Mouse (Mus musculus): ENCODE data around the gene Rab36. TPM values are rescaled to one million over a fixed set of nuclear protein-coding genes. Genes with fewer than 3 reads are reported as not detected.

Gene Rab36
- polyA plus RNA-seq, 1 experiment from 2014 or later, result 1.9 TPM

- Histone ChIP-seq H3K4me3 (ENCODE audit: low read depth, low read length) (no peak overlapping the region), H3K4me2 (replicated peaks; ENCODE audit: low read depth) (no peak overlapping the region), H3K36me3 (ENCODE audit: control insufficient read depth, insufficient read depth, low read length) (no peaks in the 10 kb centered on the region), H3K9ac (ENCODE audit: low read length) (no peak overlapping the region), H3K27me3 (ENCODE audit: control insufficient read depth, insufficient read depth, low read length) (no peaks in the 10 kb centered on the region), H3K9me3 (ENCODE audit: control insufficient read depth, low read length) (no peaks in the 10 kb centered on the region), H3K27ac (replicated peaks) (no peak overlapping the region), H3K4me1 (replicated peaks; ENCODE audit: control insufficient read depth, insufficient read depth) (no peaks in the 10 kb centered on the region)
- 24% methylated on average over 4 of the region's 4 CpGs for WGBS
- no peak for DNase-seq (ENCODE audit: low spot score)
- ATAC-seq (ENCODE audit: low FRiP score, low TSS enrichment), result no peak
- TF ChIP-seq EP300 (optimal IDR thresholded peaks at IDR 0.05), result no peak
- TF ChIP-seq CTCF (IDR thresholded peaks at IDR 0.05; ENCODE audit: low read depth), result no peak
These were observed 19.4 kb downstream of the Rab36 start for GRCm38 (mm10) chr10:75056255-75056654.

GRCm38 (mm10) chr10:75058336-75058735 is 21.5 kb downstream of the Rab36 start:
- Histone ChIP-seq H3K4me1 (replicated peaks; ENCODE audit: control insufficient read depth, insufficient read depth) (peaks cover 10% of the 10 kb centered on the region; the same call in 1 of the 2 replicates), H3K36me3 (ENCODE audit: control insufficient read depth, insufficient read depth, low read length) (no peaks in the 10 kb centered on the region), H3K9me3 (ENCODE audit: control insufficient read depth, low read length) (no peaks in the 10 kb centered on the region), H3K4me3 (ENCODE audit: low read depth, low read length) (no peak overlapping the region), H3K27ac (replicated peaks) (no peak overlapping the region), H3K4me2 (replicated peaks; ENCODE audit: low read depth) (no peak overlapping the region), H3K27me3 (ENCODE audit: control insufficient read depth, insufficient read depth, low read length) (no peaks in the 10 kb centered on the region), H3K9ac (ENCODE audit: low read length) (no peak overlapping the region)
- DNase-seq (ENCODE audit: low spot score) (no peak), ATAC-seq (ENCODE audit: low FRiP score, low TSS enrichment) (no peak)
- 59% methylated on average over 8 of the region's 8 CpGs for WGBS
- TF ChIP-seq EP300 (optimal IDR thresholded peaks at IDR 0.05) (no peak), CTCF (IDR thresholded peaks at IDR 0.05; ENCODE audit: low read depth) (no peak)

- no peak overlapping the region for H3K4me3 ChIP-seq (ENCODE audit: low read depth, low read length)
- H3K27ac ChIP-seq (replicated peaks), result 0 out of 2 replicates have a peak overlapping the region, but pooled peaks have one; percentile 8
- H3K4me2 ChIP-seq (replicated peaks; ENCODE audit: low read depth), result no peak overlapping the region
- H3K4me1 ChIP-seq (replicated peaks; ENCODE audit: control insufficient read depth, insufficient read depth), result peaks cover 12% of the 10 kb centered on the region; the same call in 1 of the 2 replicates
- ATAC-seq (ENCODE audit: low FRiP score, low TSS enrichment) (no peak), DNase-seq (ENCODE audit: low spot score) (peak; percentile 33)
- H3K27me3 ChIP-seq (ENCODE audit: control insufficient read depth, insufficient read depth, low read length), result no peaks in the 10 kb centered on the region
- 33% methylated on average over 9 of the region's 9 CpGs for WGBS
- H3K36me3 ChIP-seq (ENCODE audit: control insufficient read depth, insufficient read depth, low read length), result no peaks in the 10 kb centered on the region
- no peak overlapping the region for H3K9ac ChIP-seq (ENCODE audit: low read length)
- no peak for TF ChIP-seq CTCF (IDR thresholded peaks at IDR 0.05; ENCODE audit: low read depth)
- no peaks in the 10 kb centered on the region for H3K9me3 ChIP-seq (ENCODE audit: control insufficient read depth, low read length)
These were observed 22.0 kb downstream of the Rab36 start for GRCm38 (mm10) chr10:75058761-75059395.

- no peak for TF ChIP-seq EP300 (optimal IDR thresholded peaks at IDR 0.05)
- peak; percentile 88 for TF ChIP-seq CTCF (IDR thresholded peaks at IDR 0.05; ENCODE audit: low read depth)
- H3K27ac ChIP-seq (replicated peaks), result no peak overlapping the region
- WGBS, result 3% methylated on average over 11 of the region's 11 CpGs
- no peaks in the 10 kb centered on the region for H3K9me3 ChIP-seq (ENCODE audit: control insufficient read depth, low read length)
- H3K4me2 ChIP-seq (replicated peaks; ENCODE audit: low read depth), result peak overlapping the region; percentile 86; the same call in 1 of the 2 replicates
- H3K27me3 ChIP-seq (ENCODE audit: control insufficient read depth, insufficient read depth, low read length), result no peaks in the 10 kb centered on the region
- H3K9ac ChIP-seq (ENCODE audit: low read length), result no peak overlapping the region
- DNase-seq (ENCODE audit: low spot score), result peak; percentile 74
- peaks cover 12% of the 10 kb centered on the region; the same call in 1 of the 2 replicates for H3K4me1 ChIP-seq (replicated peaks; ENCODE audit: control insufficient read depth, insufficient read depth)
- H3K36me3 ChIP-seq (ENCODE audit: control insufficient read depth, insufficient read depth, low read length), result no peaks in the 10 kb centered on the region
- H3K4me3 ChIP-seq (ENCODE audit: low read depth, low read length), result no peak overlapping the region
- peak; percentile 45; the same call in 1 of the 2 replicates for ATAC-seq (ENCODE audit: low FRiP score, low TSS enrichment)
These were observed 22.5 kb downstream of the Rab36 start for GRCm38 (mm10) chr10:75059396-75059795.

GRCm38 (mm10) chr10:75060217-75060842 is 23.5 kb downstream of the Rab36 start, which contains the start of gene Bcr:
Bcr (plus strand) TSS chr10:75060592.
- ATAC-seq (ENCODE audit: low FRiP score, low TSS enrichment) (peak; percentile 83), DNase-seq (ENCODE audit: low spot score) (peak; percentile 82)
- no peaks in the 10 kb centered on the region for H3K36me3 ChIP-seq (ENCODE audit: control insufficient read depth, insufficient read depth, low read length)
- no peak for TF ChIP-seq CTCF (IDR thresholded peaks at IDR 0.05; ENCODE audit: low read depth)
- no peak for TF ChIP-seq EP300 (optimal IDR thresholded peaks at IDR 0.05)
- no peaks in the 10 kb centered on the region for H3K27me3 ChIP-seq (ENCODE audit: control insufficient read depth, insufficient read depth, low read length)
- peak within 1 kb of the TSS; percentile 82 for H3K4me3 ChIP-seq (ENCODE audit: low read depth, low read length)
- peaks cover 12% of the 10 kb centered on the region; the same call in 1 of the 2 replicates for H3K4me1 ChIP-seq (replicated peaks; ENCODE audit: control insufficient read depth, insufficient read depth)
- H3K9me3 ChIP-seq (ENCODE audit: control insufficient read depth, low read length), result no peaks in the 10 kb centered on the region
- H3K9ac ChIP-seq (ENCODE audit: low read length), result peak within 1 kb of the TSS; percentile 82
- 0% methylated on average over 28 of the region's 73 CpGs for WGBS
- peak within 1 kb of the TSS; percentile 45 for H3K27ac ChIP-seq (replicated peaks)
- peak within 1 kb of the TSS; percentile 86 for H3K4me2 ChIP-seq (replicated peaks; ENCODE audit: low read depth)

- ATAC-seq (ENCODE audit: low FRiP score, low TSS enrichment) (0 out of 2 replicates have a peak, but pooled peaks have one; percentile 4), DNase-seq (ENCODE audit: low spot score) (peak; percentile 37)
- H3K27me3 ChIP-seq (ENCODE audit: control insufficient read depth, insufficient read depth, low read length), result no peaks in the 10 kb centered on the region
- TF ChIP-seq CTCF (IDR thresholded peaks at IDR 0.05; ENCODE audit: low read depth) (peak; percentile 2; the same call in 1 of the 2 replicates), EP300 (optimal IDR thresholded peaks at IDR 0.05) (no peak)
- WGBS, result 0% methylated on average over 24 of the region's 48 CpGs
- H3K4me2 ChIP-seq (replicated peaks; ENCODE audit: low read depth), result peak overlapping the region; percentile 86
- H3K9me3 ChIP-seq (ENCODE audit: control insufficient read depth, low read length), result no peaks in the 10 kb centered on the region
- peak overlapping the region; percentile 82 for H3K4me3 ChIP-seq (ENCODE audit: low read depth, low read length)
- peak overlapping the region; percentile 82 for H3K9ac ChIP-seq (ENCODE audit: low read length)
- no peaks in the 10 kb centered on the region for H3K36me3 ChIP-seq (ENCODE audit: control insufficient read depth, insufficient read depth, low read length)
- H3K27ac ChIP-seq (replicated peaks), result peak overlapping the region; percentile 45
- peaks cover 12% of the 10 kb centered on the region; the same call in 1 of the 2 replicates for H3K4me1 ChIP-seq (replicated peaks; ENCODE audit: control insufficient read depth, insufficient read depth)
These were observed 24.0 kb downstream of the Rab36 start for GRCm38 (mm10) chr10:75060843-75061235.

All from stomach, postnatal 0 days (tissue).